Mouse (Mus musculus) olfactory bulb, adult 2 months (tissue): Measurements from ENCODE around the gene Cyp46a1.

ENCODE experiments used
- CTCF ChIP-seq: fragments of 200-500 bp; IDR thresholded peaks from 2 replicates; pipeline ENCODE4 v1.5.1; 2012; ENCODE audit warnings: low read depth, mild to moderate bottlenecking, low read length, moderate library complexity; ENCODE audit not compliant: insufficient read depth
- POLR2A ChIP-seq: fragments of 200-500 bp; IDR thresholded peaks from 2 replicates; pipeline ENCODE4 v1.6.1; 2012; ENCODE audit warnings: mild to moderate bottlenecking, low read depth, low read length, moderate library complexity; ENCODE audit not compliant: insufficient read depth

GRCm38 (mm10) chr12:108292957-108293356 is 41.2 kb upstream of the Cyp46a1 start:
- TF ChIP-seq CTCF (peak; percentile 80), POLR2A (no peak)
